Mouse (Mus musculus) C2C12 (cell line): ENCODE measurements around the gene Ap2b1. TPM values are rescaled to one million over a fixed set of nuclear protein-coding genes. Genes with fewer than 3 reads are reported as not detected.

Experiments
- H3K27me3 ChIP-seq: one replicate; pipeline ENCODE4 v1.6.1; 2011; ENCODE audit not compliant: control insufficient read depth, insufficient read depth, insufficient read length
- H3K36me3 ChIP-seq: one replicate; pipeline ENCODE4 v1.6.1; 2011; ENCODE audit not compliant: control insufficient read depth, insufficient read depth
- H3K4me3 ChIP-seq: one replicate; pipeline ENCODE4 v1.5.1; 2011; ENCODE audit warnings: mild to moderate bottlenecking, control low read depth; ENCODE audit not compliant: poor library complexity, insufficient read depth, severe bottlenecking
- H3K79me2 ChIP-seq: one replicate; pipeline ENCODE4 v1.6.1; 2011; ENCODE audit not compliant: control insufficient read depth, insufficient read depth
- H3K79me3 ChIP-seq: one replicate; pipeline ENCODE4 v1.6.1; 2011; ENCODE audit warnings: low read depth, control low read depth
- H3ac ChIP-seq: one replicate; pipeline ENCODE3; 2011; ENCODE audit warnings: low read depth; ENCODE audit not compliant: control insufficient read depth, insufficient read length
- CEBPB ChIP-seq: IDR thresholded peaks from one replicate; pipeline ENCODE4 v1.6.1; 2011; ENCODE audit warnings: low read depth, mild to moderate bottlenecking, control low read depth, moderate library complexity
- CTCF ChIP-seq: IDR thresholded peaks from one replicate; pipeline ENCODE4 v1.5.1; 2011; ENCODE audit not compliant: control insufficient read depth, insufficient read depth, insufficient read length
- FOSL1 ChIP-seq: IDR thresholded peaks from one replicate; pipeline ENCODE4 v1.8.0; 2011; ENCODE audit warnings: mild to moderate bottlenecking, low read length; ENCODE audit not compliant: poor library complexity, insufficient read depth, severe bottlenecking
- MAX ChIP-seq: IDR thresholded peaks from one replicate; pipeline ENCODE4 v1.6.1; 2011; ENCODE audit warnings: mild to moderate bottlenecking, control low read depth
- MYOD1 ChIP-seq: IDR thresholded peaks from one replicate; pipeline ENCODE4 v1.6.1; 2011; ENCODE audit warnings: low read depth; ENCODE audit not compliant: control insufficient read depth, insufficient read length
- MYOG ChIP-seq: IDR thresholded peaks from one replicate; pipeline ENCODE4 v1.6.1; 2011; ENCODE audit not compliant: control insufficient read depth, insufficient read length; ENCODE audit errors: extremely low read depth
- USF1 ChIP-seq: IDR thresholded peaks from one replicate; pipeline ENCODE4 v1.6.1; 2011; ENCODE audit warnings: low read depth, mild to moderate bottlenecking, control low read depth, moderate library complexity
- polyA plus RNA-seq: library from polyadenylated mRNA; unstranded; fragments of >200 nt; fragmentation: generic; extraction: Trizol; gene quantifications from one replicate; pipeline ENCODE4 v1.2.1, GENCODE M21; 2012; ENCODE audit warnings: missing spikeins

The Ap2b1 gene
- polyA plus RNA-seq, 1 experiment, result 47.9 TPM

GRCm38 (mm10) chr11:83364656-83365055 is 65.8 kb downstream of the Ap2b1 start:
- H3K79me3 ChIP-seq, result no peaks in the 10 kb centered on the region
- TF ChIP-seq MYOG (no peak), FOSL1 (no peak), CTCF (no peak), CEBPB (no peak), MYOD1 (no peak), USF1 (no peak), MAX (no peak)
- H3K79me2 ChIP-seq, result no peaks in the 10 kb centered on the region
- no peak overlapping the region for H3K4me3 ChIP-seq
- no peak overlapping the region for H3ac ChIP-seq
- no peaks in the 10 kb centered on the region for H3K27me3 ChIP-seq
- peaks cover 60% of the 10 kb centered on the region for H3K36me3 ChIP-seq

GRCm38 (mm10) chr11:83371267-83371666 is 72.4 kb downstream of the Ap2b1 start:
- Histone ChIP-seq H3ac (no peak overlapping the region), H3K4me3 (no peak overlapping the region), H3K79me2 (no peaks in the 10 kb centered on the region), H3K36me3 (peaks cover 67% of the 10 kb centered on the region), H3K27me3 (no peaks in the 10 kb centered on the region), H3K79me3 (no peaks in the 10 kb centered on the region)
- no peak for TF ChIP-seq CTCF
- TF ChIP-seq MYOD1, result no peak
- no peak for TF ChIP-seq MYOG
- TF ChIP-seq USF1, result no peak

DNA sequence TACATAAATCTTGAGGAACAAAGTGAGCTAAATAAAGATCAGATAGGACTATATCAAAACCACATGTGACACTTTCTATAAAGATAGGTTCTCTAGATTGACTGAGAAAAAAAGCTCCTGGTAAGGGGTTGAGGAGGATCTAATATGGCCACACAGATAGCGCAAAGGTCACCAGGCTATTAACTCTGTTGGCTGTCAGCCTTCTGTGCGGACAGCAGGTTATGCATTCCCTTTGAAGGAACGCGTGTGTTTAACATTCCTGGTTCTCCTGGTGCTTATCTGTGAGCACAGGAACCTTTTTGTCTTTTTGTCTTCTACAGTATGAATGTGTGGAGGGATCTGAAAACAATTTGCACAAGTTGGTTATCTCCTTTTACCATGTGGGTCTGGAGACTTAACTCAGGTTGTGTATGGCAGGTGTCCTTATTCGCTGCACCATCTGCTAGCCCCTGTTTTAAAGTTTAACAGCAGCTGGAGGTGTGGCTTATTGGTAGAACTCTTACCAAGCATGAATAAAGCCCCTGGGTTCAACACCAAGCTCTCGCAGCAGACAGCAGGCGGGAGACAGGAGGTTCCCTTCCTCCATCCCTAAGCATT is 81.0 kb downstream of the Ap2b1 start:
- no peaks in the 10 kb centered on the region for H3K27me3 ChIP-seq
- no peak overlapping the region for H3ac ChIP-seq
- TF ChIP-seq FOSL1 (no peak), MAX (no peak), CTCF (no peak), MYOG (no peak), CEBPB (no peak)

GRCm38 (mm10) chr11:83382876-83383531 is 84.2 kb downstream of the Ap2b1 start:
- Histone ChIP-seq H3K36me3 (peaks cover 12% of the 10 kb centered on the region), H3K4me3 (no peak overlapping the region), H3K79me3 (no peaks in the 10 kb centered on the region), H3ac (no peak overlapping the region), H3K27me3 (no peaks in the 10 kb centered on the region), H3K79me2 (no peaks in the 10 kb centered on the region)
- TF ChIP-seq USF1 (no peak), MYOD1 (no peak), CEBPB (no peak), MAX (no peak), MYOG (no peak), FOSL1 (no peak), CTCF (no peak)

More for the DNA sequence above, 81.0 kb downstream of the Ap2b1 start:
- Histone ChIP-seq H3K79me3 (no peaks in the 10 kb centered on the region), H3K79me2 (no peaks in the 10 kb centered on the region), H3K4me3 (no peak overlapping the region), H3K36me3 (peaks cover 27% of the 10 kb centered on the region)

GRCm38 (mm10) chr11:83383532-83383887 is 84.7 kb downstream of the Ap2b1 start:
- TF ChIP-seq FOSL1 (no peak), CEBPB (no peak), MAX (no peak), MYOD1 (no peak), USF1 (no peak), MYOG (no peak), CTCF (no peak)
- no peaks in the 10 kb centered on the region for H3K79me3 ChIP-seq
- no peaks in the 10 kb centered on the region for H3K79me2 ChIP-seq
- H3K4me3 ChIP-seq, result no peak overlapping the region
- no peaks in the 10 kb centered on the region for H3K27me3 ChIP-seq
- no peak overlapping the region for H3ac ChIP-seq
- peaks cover 10% of the 10 kb centered on the region for H3K36me3 ChIP-seq

DNA sequence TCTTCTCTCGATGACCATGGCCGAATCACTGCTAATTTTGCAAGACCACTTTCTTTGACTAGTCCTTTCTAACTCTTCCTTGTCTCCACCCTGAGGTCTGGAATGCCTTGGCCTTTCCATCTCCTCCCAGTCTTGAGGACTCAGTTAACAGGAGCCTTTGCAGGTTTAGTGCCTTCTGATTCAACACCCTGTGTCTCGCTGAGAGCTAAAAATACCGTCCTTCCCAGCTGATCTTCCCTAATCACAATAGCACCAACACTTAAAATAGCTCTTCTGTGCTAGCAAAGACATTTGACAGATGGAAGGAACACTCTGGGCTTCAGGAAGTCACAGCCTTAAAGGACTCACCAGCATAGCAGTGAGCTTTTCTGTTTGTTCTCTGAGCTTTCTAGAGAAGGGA is 94.2 kb downstream of the Ap2b1 start:
- Histone ChIP-seq H3K79me2 (no peaks in the 10 kb centered on the region), H3K4me3 (no peak overlapping the region), H3ac (no peak overlapping the region), H3K27me3 (no peaks in the 10 kb centered on the region), H3K79me3 (no peaks in the 10 kb centered on the region), H3K36me3 (peaks cover 71% of the 10 kb centered on the region)
- TF ChIP-seq CTCF, result no peak
- no peak for TF ChIP-seq FOSL1
- TF ChIP-seq MYOG, result no peak
- no peak for TF ChIP-seq CEBPB
